Mouse (Mus musculus): ENCODE results near the gene Dolpp1.

DNA sequence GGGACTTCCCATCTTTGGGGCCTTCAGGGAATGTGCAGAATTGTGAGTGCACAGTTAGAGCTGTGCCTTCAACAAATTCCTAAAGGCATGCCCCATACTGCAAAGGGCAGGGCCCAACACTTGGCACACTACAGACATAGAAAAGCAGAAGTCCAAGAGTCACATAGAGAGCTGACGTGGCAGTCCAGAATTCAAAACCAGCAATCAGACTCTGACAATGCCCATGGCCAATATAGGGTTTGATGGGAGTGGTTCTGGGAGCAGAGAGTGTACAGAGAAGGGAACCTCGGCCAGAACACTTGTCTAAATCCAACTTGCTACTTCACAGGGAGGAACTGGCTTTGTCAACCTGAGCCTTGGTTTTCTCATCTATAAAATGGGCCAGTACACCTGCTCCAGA is 15.2 kb downstream of the Dolpp1 start:
- TF ChIP-seq CTCF (IDR thresholded peaks at IDR 0.05; ENCODE audit: insufficient read depth, low read depth, low read length) (no peak), POLR2A (IDR thresholded peaks at IDR 0.05; ENCODE audit: insufficient read depth, low read depth, low read length) (no peak)

All from olfactory bulb, adult 2 months (tissue).